Mouse (Mus musculus) megakaryocyte, embryonic 14.5 days (primary cell): ENCODE results near the gene Rsph14.

Experiments
- FLI1 ChIP-seq: IDR thresholded peaks from 2 replicates; pipeline ENCODE4 v1.6.1; 2012; ENCODE audit warnings: low read length, inconsistent platforms, mixed read lengths
- GATA1 ChIP-seq: IDR thresholded peaks from 3 replicates; pipeline ENCODE4 v1.6.1; 2012; ENCODE audit warnings: mixed read lengths, low read length, inconsistent platforms, borderline replicate concordance

- TF ChIP-seq GATA1 (no peak), FLI1 (no peak)
Observed at GRCm38 (mm10) chr10:74921614-74922013, 110.8 kb downstream of the Rsph14 start.
